In the genomic region with DNA sequence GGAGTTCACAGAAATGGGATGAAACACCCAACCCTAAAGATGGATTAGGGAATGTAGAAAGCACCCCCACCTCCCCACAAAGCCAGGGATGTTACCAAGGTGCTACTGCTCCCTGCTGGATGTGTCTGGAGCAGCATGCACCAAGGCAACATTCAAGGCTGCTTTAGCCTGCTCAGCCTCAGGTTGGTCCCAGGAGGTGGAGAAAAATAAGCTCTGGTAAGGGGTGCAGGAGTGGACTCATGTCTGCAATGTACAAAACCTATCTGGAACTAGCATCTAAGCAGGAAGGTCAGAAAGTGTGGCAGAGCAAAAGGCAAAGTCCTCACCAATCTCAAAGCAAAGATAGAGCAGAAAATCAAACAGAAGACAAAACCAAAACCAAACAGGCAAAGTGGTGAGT, we compare ENCODE assay signal across 7 mouse cellular contexts. TPM values are rescaled to one million over a fixed set of nuclear protein-coding genes. Genes with fewer than 3 reads are reported as not detected.
DNase-seq lines count a peak whose midpoint lies in the region; ATAC-seq and TF ChIP-seq lines count a peak whose summit lies in the region.

No protein-coding gene starts in this region.

- peaks cover 9% of the 10 kb centered on the region for H3K79me2 ChIP-seq in C2C12 (ENCODE audit: control insufficient read depth, insufficient read depth)

- no peak overlapping the region for H3K27ac ChIP-seq in kidney, adult 2 months (ENCODE audit: insufficient read depth, low read depth, low read length)
- H3K27ac ChIP-seq in liver, embryonic 13.5 days = peak overlapping the region; percentile 62; the same call in 1 of the 2 replicates
- H3K27ac ChIP-seq in forebrain, embryonic 16.5 days (ENCODE audit: low read length) = no peak overlapping the region

- no peak for TF ChIP-seq POLR2A in kidney, adult 2 months (IDR thresholded peaks at IDR 0.05; ENCODE audit: low read depth, low read length)

- no peak overlapping the region for H3ac ChIP-seq in C2C12 (ENCODE audit: control insufficient read depth, insufficient read length, low read depth)

- peak; percentile 55 for DNase-seq in kidney, adult 2 months
- no peak for DNase-seq in kidney, adult 11 months
- DNase-seq in ES-CJ7 (ENCODE audit: low read depth, low spot score) = peak; percentile 42
- no peak for DNase-seq in liver, embryonic 13.5 days
- DNase-seq in thymus, postnatal 4 days = peak; percentile 63

- H3K4me1 ChIP-seq in kidney, adult 2 months (ENCODE audit: control insufficient read depth, insufficient read depth, low read length) = no peaks in the 10 kb centered on the region; the same call in 1 of the 2 replicates
- peaks cover 46% of the 10 kb centered on the region for H3K4me1 ChIP-seq in liver, embryonic 13.5 days (replicated peaks)
- H3K4me1 ChIP-seq in forebrain, embryonic 16.5 days (replicated peaks; ENCODE audit: control insufficient read depth, insufficient read depth, low read length) = no peaks in the 10 kb centered on the region

- peak; percentile 70 for TF ChIP-seq CTCF in kidney, adult 2 months (conservative IDR thresholded peaks at IDR 0.05; ENCODE audit: insufficient read depth, insufficient read length, low read depth, low read length)
- TF ChIP-seq CTCF in C2C12 (IDR thresholded peaks at IDR 0.05; ENCODE audit: control insufficient read depth, insufficient read depth, insufficient read length) = peak; percentile 28

- no peaks in the 10 kb centered on the region for H3K9me3 ChIP-seq in liver, embryonic 13.5 days (replicated peaks)
- no peaks in the 10 kb centered on the region for H3K9me3 ChIP-seq in forebrain, embryonic 16.5 days (ENCODE audit: control insufficient read depth, low read length)

- no peaks in the 10 kb centered on the region for H3K27me3 ChIP-seq in kidney, adult 2 months (replicated peaks; ENCODE audit: control insufficient read depth, insufficient read depth, low read length)
- no peaks in the 10 kb centered on the region for H3K27me3 ChIP-seq in C2C12 (ENCODE audit: control insufficient read depth, insufficient read depth, insufficient read length)
- no peaks in the 10 kb centered on the region for H3K27me3 ChIP-seq in liver, embryonic 13.5 days
- H3K27me3 ChIP-seq in forebrain, embryonic 16.5 days (replicated peaks; ENCODE audit: control insufficient read depth, insufficient read depth, low read length) = no peaks in the 10 kb centered on the region

- no peaks in the 10 kb centered on the region for H3K36me3 ChIP-seq in kidney, adult 2 months (ENCODE audit: control insufficient read depth, insufficient read depth, low read length)
- H3K36me3 ChIP-seq in C2C12 (ENCODE audit: control insufficient read depth, insufficient read depth) = peaks cover 78% of the 10 kb centered on the region
- H3K36me3 ChIP-seq in liver, embryonic 13.5 days = peaks cover 51% of the 10 kb centered on the region
- peaks cover 26% of the 10 kb centered on the region for H3K36me3 ChIP-seq in forebrain, embryonic 16.5 days (ENCODE audit: control insufficient read depth, insufficient read depth)

- H3K4me2 ChIP-seq in liver, embryonic 13.5 days = no peak overlapping the region
- no peak overlapping the region for H3K4me2 ChIP-seq in forebrain, embryonic 16.5 days (ENCODE audit: low read length)

- H3K9ac ChIP-seq in liver, embryonic 13.5 days = no peak overlapping the region
- H3K9ac ChIP-seq in forebrain, embryonic 16.5 days (replicated peaks; ENCODE audit: low read depth, low read length) = no peak overlapping the region

- no peak overlapping the region for H3K4me3 ChIP-seq in kidney, adult 2 months (ENCODE audit: insufficient read depth, low read depth, low read length)
- H3K4me3 ChIP-seq in C2C12 (ENCODE audit: insufficient read depth, poor library complexity, severe bottlenecking) = no peak overlapping the region
- no peak overlapping the region for H3K4me3 ChIP-seq in liver, embryonic 13.5 days (replicated peaks)
- H3K4me3 ChIP-seq in forebrain, embryonic 16.5 days (replicated peaks; ENCODE audit: low read length) = no peak overlapping the region

- H3K79me3 ChIP-seq in C2C12 (ENCODE audit: low read depth) = peaks cover 4% of the 10 kb centered on the region

- ATAC-seq in liver, embryonic 13.5 days (ENCODE audit: low read depth) = peak; percentile 38
- no peak for ATAC-seq in forebrain, embryonic 16.5 days

TF ChIP-seq in C2C12, 6 proteins besides CTCF, POLR2A, EP300 and RAD21:
- TF ChIP-seq CEBPB (IDR thresholded peaks at IDR 0.05; ENCODE audit: low read depth) (no peak), MYOG (IDR thresholded peaks at IDR 0.05; ENCODE audit: control insufficient read depth, extremely low read depth, insufficient read length) (no peak), USF1 (IDR thresholded peaks at IDR 0.05; ENCODE audit: low read depth) (no peak), MYOD1 (IDR thresholded peaks at IDR 0.05; ENCODE audit: control insufficient read depth, insufficient read length, low read depth) (no peak), MAX (IDR thresholded peaks at IDR 0.05) (no peak), FOSL1 (IDR thresholded peaks at IDR 0.05; ENCODE audit: insufficient read depth, low read length, poor library complexity, severe bottlenecking) (no peak)

RNA-seq across cellular contexts. Expression of a gene that starts 9.9 kb away (rescaled TPM):
- 9.3 and 10.1 TPM in 2 replicates for polyA plus RNA-seq in kidney, adult 2 months (2012; rRNA removed)
- polyA plus RNA-seq in C2C12 (2012; fragmentation: generic; extraction: Trizol) = 103 TPM
- polyA plus RNA-seq in liver, embryonic 13.5 days (2015; fragmentation: Nextera tagmentation; extraction: Ambion mirVana) = 91.3 and 91.7 TPM in 2 replicates
- polyA plus RNA-seq in forebrain, embryonic 16.5 days (2015; fragmentation: Nextera tagmentation; extraction: Ambion mirVana) = 3.7 and 5.7 TPM in 2 replicates

RNA-seq across cellular contexts. Expression of a gene that starts 25.1 kb away (rescaled TPM):
- polyA plus RNA-seq in kidney, adult 2 months (2012; rRNA removed) = 114 and 143 TPM in 2 replicates
- polyA plus RNA-seq in C2C12 (2012; fragmentation: generic; extraction: Trizol) = 126 TPM
- 11.9 and 13.8 TPM in 2 replicates for polyA plus RNA-seq in liver, embryonic 13.5 days (2015; fragmentation: Nextera tagmentation; extraction: Ambion mirVana)
- polyA plus RNA-seq in forebrain, embryonic 16.5 days (2015; fragmentation: Nextera tagmentation; extraction: Ambion mirVana) = 82.6 and 99.9 TPM in 2 replicates

RNA-seq across cellular contexts. Expression of a gene that starts 29.9 kb away (rescaled TPM):
- polyA plus RNA-seq in kidney, adult 2 months (2012; rRNA removed) = 0.42 and 0.60 TPM in 2 replicates
- 0.48 TPM for polyA plus RNA-seq in C2C12 (2012; fragmentation: generic; extraction: Trizol)
- polyA plus RNA-seq in liver, embryonic 13.5 days (2015; fragmentation: Nextera tagmentation; extraction: Ambion mirVana) = 0.06 TPM in 1 of 2 replicates, not detected in the other
- polyA plus RNA-seq in forebrain, embryonic 16.5 days (2015; fragmentation: Nextera tagmentation; extraction: Ambion mirVana) = 2.9 and 4.2 TPM in 2 replicates

RNA-seq across cellular contexts. Expression of a gene that starts 40.1 kb away (rescaled TPM):
- 0.22 and 0.25 TPM in 2 replicates for polyA plus RNA-seq in kidney, adult 2 months (2012; rRNA removed)
- 14.5 TPM for polyA plus RNA-seq in C2C12 (2012; fragmentation: generic; extraction: Trizol)
- polyA plus RNA-seq in liver, embryonic 13.5 days (2015; fragmentation: Nextera tagmentation; extraction: Ambion mirVana) = not detected in 2 replicates
- not detected in 2 replicates for polyA plus RNA-seq in forebrain, embryonic 16.5 days (2015; fragmentation: Nextera tagmentation; extraction: Ambion mirVana)

RNA-seq across cellular contexts. Expression of a gene that starts 51.8 kb away (rescaled TPM):
- 0.04 TPM in 1 of 2 replicates, not detected in the other for polyA plus RNA-seq in kidney, adult 2 months (2012; rRNA removed)
- polyA plus RNA-seq in C2C12 (2012; fragmentation: generic; extraction: Trizol) = 0.09 TPM
- not detected in 2 replicates for polyA plus RNA-seq in liver, embryonic 13.5 days (2015; fragmentation: Nextera tagmentation; extraction: Ambion mirVana)
- 0.10 and 0.42 TPM in 2 replicates for polyA plus RNA-seq in forebrain, embryonic 16.5 days (2015; fragmentation: Nextera tagmentation; extraction: Ambion mirVana)

Comparison
In these comparisons a context has a peak if more than half of its experiments do, and no peak if none do; other contexts are left out.
1. DNase-seq: peak in kidney, adult 2 months (single experiment), ES-CJ7 (single experiment) and thymus, postnatal 4 days (single experiment); none in kidney, adult 11 months (single experiment) and liver, embryonic 13.5 days (single experiment).